Mouse (Mus musculus): Measurements from ENCODE around the gene Spatc1l. TPM values are rescaled to one million over a fixed set of nuclear protein-coding genes. Genes with fewer than 3 reads are reported as not detected.

Gene Spatc1l
- polyA plus RNA-seq, 1 experiment from 2014 or later: 0.22 TPM

Other genes starting within 250 kb of the Spatc1l start
- gene Dip2a, start 217.0 kb upstream of the Spatc1l start, polyA plus RNA-seq (2015; fragmentation: Nextera tagmentation; extraction: Ambion mirVana): 10.2 and 10.4 TPM in 2 replicates
- gene AC141477.1, start 121.8 kb upstream of the Spatc1l start, polyA plus RNA-seq (2015; fragmentation: Nextera tagmentation; extraction: Ambion mirVana): 2.1 TPM in 1 of 2 replicates, not detected in the other
- 14.8 and 15.0 TPM in 2 replicates for gene Pcnt, start 119.5 kb upstream of the Spatc1l start, polyA plus RNA-seq (2015; fragmentation: Nextera tagmentation; extraction: Ambion mirVana)
- gene 2610028H24Rik, start 113.2 kb upstream of the Spatc1l start, polyA plus RNA-seq (2015; fragmentation: Nextera tagmentation; extraction: Ambion mirVana): not detected in 2 replicates
- gene Mcm3ap, start 93.3 kb upstream of the Spatc1l start, polyA plus RNA-seq (2015; fragmentation: Nextera tagmentation; extraction: Ambion mirVana): 68.0 and 71.3 TPM in 2 replicates
- 7.8 and 7.9 TPM in 2 replicates for gene Ybey, start 93.2 kb upstream of the Spatc1l start, polyA plus RNA-seq (2015; fragmentation: Nextera tagmentation; extraction: Ambion mirVana)
- 48.4 and 51.6 TPM in 2 replicates for gene Lss, start 30.7 kb upstream of the Spatc1l start, polyA plus RNA-seq (2015; fragmentation: Nextera tagmentation; extraction: Ambion mirVana)
- not detected in 2 replicates for gene Ftcd, start 13.4 kb downstream of the Spatc1l start, polyA plus RNA-seq (2015; fragmentation: Nextera tagmentation; extraction: Ambion mirVana)
- gene Col6a2, start 61.4 kb downstream of the Spatc1l start, polyA plus RNA-seq (2015; fragmentation: Nextera tagmentation; extraction: Ambion mirVana): 4.4 and 5.4 TPM in 2 replicates
- gene Col6a1, start 163.9 kb downstream of the Spatc1l start, polyA plus RNA-seq (2015; fragmentation: Nextera tagmentation; extraction: Ambion mirVana): 4.4 and 5.9 TPM in 2 replicates

Measured in forebrain, embryonic 13.5 days (tissue).